Mouse (Mus musculus) intestine, embryonic 14.5 days (tissue): ENCODE data around the gene Hpf1. TPM values are rescaled to one million over a fixed set of nuclear protein-coding genes. Genes with fewer than 3 reads are reported as not detected.

Experiments used
- ATAC-seq: fragments of 200-750 bp; cut with Nextera tagmentation; replicated peaks from 2 replicates; pipeline ENCODE4 v1.8.0; 2017; ENCODE audit warnings: low read depth, moderate number of reproducible peaks, moderate TSS enrichment, moderate library complexity; ENCODE audit not compliant: low FRiP score, low TSS enrichment
- DNase-seq: peaks from one replicate; pipeline ENCODE4 v3.0.0-alpha.2; 2018; ENCODE audit warnings: low spot score
- H3K27ac ChIP-seq: fragments of 300-500 bp; sonication (generic); 2 replicates; pipeline ENCODE4 v1.5.1; 2014; ENCODE audit warnings: low read depth, mild to moderate bottlenecking, control low read depth
- H3K27me3 ChIP-seq: fragments of 300-500 bp; sonication (generic); replicated peaks from 2 replicates; pipeline ENCODE4 v1.6.1; 2014; ENCODE audit warnings: low read length, control low read depth; ENCODE audit not compliant: control insufficient read depth, insufficient read depth
- H3K36me3 ChIP-seq: fragments of 300-500 bp; sonication (generic); 2 replicates; pipeline ENCODE4 v1.6.1; 2014; ENCODE audit warnings: low read length, control low read depth; ENCODE audit not compliant: control insufficient read depth, insufficient read depth
- H3K4me1 ChIP-seq: fragments of 300-500 bp; sonication (generic); replicated peaks from 2 replicates; pipeline ENCODE4 v1.6.1; 2014; ENCODE audit warnings: low read length, control low read depth, mixed read lengths; ENCODE audit not compliant: control insufficient read depth, insufficient read depth
- H3K4me2 ChIP-seq: fragments of 300-500 bp; sonication (generic); 2 replicates; pipeline ENCODE4 v1.6.1; 2014; ENCODE audit warnings: low read length
- H3K4me3 ChIP-seq: fragments of 300-500 bp; sonication (generic); 2 replicates; pipeline ENCODE4 v1.5.1; 2014; ENCODE audit warnings: low read depth, low read length, control low read depth, mixed read lengths
- H3K9ac ChIP-seq: fragments of 300-500 bp; sonication (generic); 2 replicates; pipeline ENCODE4 v1.6.1; 2014; ENCODE audit warnings: mild to moderate bottlenecking, low read length
- H3K9me3 ChIP-seq: fragments of 300-500 bp; sonication (generic); 2 replicates; pipeline ENCODE4 v1.6.1; 2016; ENCODE audit warnings: low read length, control low read depth; ENCODE audit not compliant: control insufficient read depth
- WGBS: fragments of 180-500 bp; shearing (Covaris S2); extraction: QIAGEN DNeasy Blood & Tissue Kit; methylation state at CpG from one replicate; pipeline ENCODE4 v1.1.7; 2014; 5-methylcytosine and 5-hydroxymethylcytosine counted together
- polyA plus RNA-seq: library from polyadenylated mRNA; unstranded; fragments of >200 nt; fragmentation: Nextera tagmentation; extraction: Ambion mirVana; gene quantifications from 2 replicates; pipeline ENCODE4 v1.2.1, GENCODE M21; 2014

The Hpf1 gene
- polyA plus RNA-seq, 1 experiment from 2014 or later: 91.1 TPM

- Histone ChIP-seq H3K9ac (no peak overlapping the region), H3K9me3 (no peaks in the 10 kb centered on the region), H3K27ac (no peak overlapping the region), H3K4me1 (no peaks in the 10 kb centered on the region), H3K4me2 (no peak overlapping the region), H3K4me3 (no peak overlapping the region), H3K36me3 (0 out of 2 replicates have a peak, but pooled peaks cover 9% of the 10 kb centered on the region), H3K27me3 (no peaks in the 10 kb centered on the region)
- DNase-seq (no peak), ATAC-seq (no peak)
These were observed 43.4 kb downstream of the Hpf1 start for GRCm38 (mm10) chr8:60933617-60934016.

GRCm38 (mm10) chr8:60938717-60939424 is 48.7 kb downstream of the Hpf1 start:
- no peak for ATAC-seq
- no peaks in the 10 kb centered on the region for H3K27me3 ChIP-seq
- H3K4me1 ChIP-seq: no peaks in the 10 kb centered on the region
- no peak overlapping the region for H3K4me2 ChIP-seq
- no peak overlapping the region for H3K27ac ChIP-seq
- WGBS: 64% methylated on average over 3 of the region's 3 CpGs
- no peak for DNase-seq
- H3K9ac ChIP-seq: no peak overlapping the region
- H3K9me3 ChIP-seq: no peaks in the 10 kb centered on the region
- 0 out of 2 replicates have a peak, but pooled peaks cover 4% of the 10 kb centered on the region for H3K36me3 ChIP-seq
- no peak overlapping the region for H3K4me3 ChIP-seq

DNA sequence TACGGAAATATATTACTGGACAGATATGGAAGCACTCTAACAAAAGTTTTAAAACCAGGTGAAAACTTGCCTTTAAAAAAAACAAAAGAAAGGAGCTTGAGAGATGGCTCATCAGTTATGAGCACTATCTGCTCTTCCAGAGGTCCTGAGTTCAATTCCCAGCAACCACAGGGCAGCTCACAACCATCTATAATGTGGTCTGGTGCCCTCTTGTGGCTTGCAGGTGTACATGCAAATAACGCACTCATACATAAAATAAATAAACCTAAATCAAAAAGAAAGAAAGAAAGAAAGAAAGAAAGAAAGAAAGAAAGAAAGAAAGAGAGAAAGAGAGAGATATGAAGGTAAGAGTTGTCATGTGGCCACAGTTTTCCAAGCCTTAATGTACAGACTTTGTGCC is 52.6 kb downstream of the Hpf1 start:
- no peak overlapping the region for H3K4me3 ChIP-seq
- 92% methylated on average over 2 of the region's 2 CpGs for WGBS
- DNase-seq (no peak), ATAC-seq (no peak)
- no peaks in the 10 kb centered on the region for H3K36me3 ChIP-seq
- no peak overlapping the region for H3K4me2 ChIP-seq
- no peak overlapping the region for H3K27ac ChIP-seq
- no peak overlapping the region for H3K9ac ChIP-seq
- H3K9me3 ChIP-seq: no peaks in the 10 kb centered on the region
- H3K27me3 ChIP-seq: no peaks in the 10 kb centered on the region
- H3K4me1 ChIP-seq: no peaks in the 10 kb centered on the region

- Histone ChIP-seq H3K36me3 (no peaks in the 10 kb centered on the region), H3K4me3 (no peak overlapping the region), H3K9me3 (no peaks in the 10 kb centered on the region), H3K4me2 (no peak overlapping the region), H3K9ac (no peak overlapping the region), H3K27me3 (no peaks in the 10 kb centered on the region), H3K4me1 (no peaks in the 10 kb centered on the region), H3K27ac (no peak overlapping the region)
- DNase-seq (no peak), ATAC-seq (no peak)
These were observed 57.3 kb downstream of the Hpf1 start for GRCm38 (mm10) chr8:60947503-60947902.

- ATAC-seq (no peak), DNase-seq (no peak)
- Histone ChIP-seq H3K27ac (no peak overlapping the region), H3K4me2 (no peak overlapping the region), H3K4me1 (no peaks in the 10 kb centered on the region; the same call in 1 of the 2 replicates), H3K27me3 (no peaks in the 10 kb centered on the region), H3K4me3 (no peak overlapping the region), H3K36me3 (no peaks in the 10 kb centered on the region), H3K9me3 (no peaks in the 10 kb centered on the region), H3K9ac (no peak overlapping the region)
- WGBS: 70% methylated on average over 4 of the region's 4 CpGs
These were observed 59.6 kb downstream of the Hpf1 start for GRCm38 (mm10) chr8:60949859-60950258.

- Histone ChIP-seq H3K9me3 (no peaks in the 10 kb centered on the region), H3K4me1 (no peaks in the 10 kb centered on the region; the same call in 1 of the 2 replicates), H3K36me3 (no peaks in the 10 kb centered on the region), H3K9ac (no peak overlapping the region), H3K27me3 (no peaks in the 10 kb centered on the region), H3K4me2 (no peak overlapping the region), H3K27ac (no peak overlapping the region), H3K4me3 (no peak overlapping the region)
- no peak for ATAC-seq
- 59% methylated on average over 4 of the region's 4 CpGs for WGBS
- no peak for DNase-seq
These were observed 61.1 kb downstream of the Hpf1 start for GRCm38 (mm10) chr8:60951271-60951670.

DNA sequence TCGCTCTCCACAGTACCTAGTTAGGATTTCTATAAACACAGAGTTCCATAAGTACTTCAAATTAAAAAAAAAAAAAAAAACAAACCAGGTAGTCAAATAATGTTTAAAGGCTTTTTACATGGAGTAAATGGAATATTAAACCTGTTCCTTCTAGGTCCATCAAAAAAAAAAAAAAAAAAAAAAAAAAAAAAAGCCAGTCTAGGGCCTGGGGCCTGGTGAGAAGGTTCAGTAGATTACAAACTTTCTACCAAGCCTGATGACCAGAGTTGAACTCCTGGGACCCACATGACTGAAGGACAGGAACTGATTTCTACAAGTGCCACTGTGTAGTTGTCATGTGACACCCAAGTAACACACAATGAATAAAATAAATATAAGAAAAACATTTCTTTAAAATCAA is 61.5 kb downstream of the Hpf1 start:
- no peak overlapping the region for H3K4me2 ChIP-seq
- no peak overlapping the region for H3K4me3 ChIP-seq
- no peaks in the 10 kb centered on the region for H3K9me3 ChIP-seq
- H3K27ac ChIP-seq: no peak overlapping the region
- H3K36me3 ChIP-seq: no peaks in the 10 kb centered on the region
- ATAC-seq: no peak
- 95% methylated on average over 1 of the region's 1 CpGs for WGBS
- no peak overlapping the region for H3K9ac ChIP-seq
- DNase-seq: no peak
- no peaks in the 10 kb centered on the region; the same call in 1 of the 2 replicates for H3K4me1 ChIP-seq
- no peaks in the 10 kb centered on the region for H3K27me3 ChIP-seq

DNA sequence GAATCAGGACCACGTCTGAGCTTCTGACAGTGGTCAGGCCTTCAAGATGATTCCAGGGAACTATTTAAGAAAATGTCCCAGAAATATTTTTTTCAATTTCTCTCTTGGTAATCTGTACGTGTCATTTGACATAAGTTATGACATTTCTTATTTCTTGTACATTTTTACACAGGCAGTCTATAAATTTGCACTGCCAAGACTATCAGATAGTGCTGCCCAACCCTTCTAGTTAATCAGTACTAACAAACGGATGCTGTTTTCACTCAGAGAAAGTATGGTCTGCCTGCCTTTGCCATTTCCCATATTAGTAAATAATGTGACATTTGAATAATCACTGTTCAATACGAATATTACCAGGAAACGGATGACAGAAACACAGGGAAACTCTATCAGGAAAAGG is 62.6 kb downstream of the Hpf1 start:
- H3K9ac ChIP-seq: no peak overlapping the region
- H3K27ac ChIP-seq: no peak overlapping the region
- no peaks in the 10 kb centered on the region; the same call in 1 of the 2 replicates for H3K4me1 ChIP-seq
- 57% methylated on average over 5 of the region's 5 CpGs for WGBS
- DNase-seq (no peak), ATAC-seq (no peak)
- H3K27me3 ChIP-seq: no peaks in the 10 kb centered on the region
- no peak overlapping the region; the same call in 1 of the 2 replicates for H3K4me2 ChIP-seq
- no peaks in the 10 kb centered on the region for H3K36me3 ChIP-seq
- no peak overlapping the region for H3K4me3 ChIP-seq
- H3K9me3 ChIP-seq: no peaks in the 10 kb centered on the region
